Mouse (Mus musculus) liver, adult 2 months (tissue): ENCODE measurements around the gene Arl16.

Experiments used
- CTCF ChIP-seq: fragments of 200-500 bp; IDR thresholded peaks from 2 replicates; pipeline ENCODE4 v1.5.1; 2011; ENCODE audit warnings: low read depth, low read length, control low read depth
- POLR2A ChIP-seq: fragments of 200-500 bp; IDR thresholded peaks from 2 replicates; pipeline ENCODE4 v1.6.1; 2011; ENCODE audit warnings: low read length, control low read depth; ENCODE audit not compliant: insufficient read depth; ENCODE audit errors: extremely low read depth

DNA sequence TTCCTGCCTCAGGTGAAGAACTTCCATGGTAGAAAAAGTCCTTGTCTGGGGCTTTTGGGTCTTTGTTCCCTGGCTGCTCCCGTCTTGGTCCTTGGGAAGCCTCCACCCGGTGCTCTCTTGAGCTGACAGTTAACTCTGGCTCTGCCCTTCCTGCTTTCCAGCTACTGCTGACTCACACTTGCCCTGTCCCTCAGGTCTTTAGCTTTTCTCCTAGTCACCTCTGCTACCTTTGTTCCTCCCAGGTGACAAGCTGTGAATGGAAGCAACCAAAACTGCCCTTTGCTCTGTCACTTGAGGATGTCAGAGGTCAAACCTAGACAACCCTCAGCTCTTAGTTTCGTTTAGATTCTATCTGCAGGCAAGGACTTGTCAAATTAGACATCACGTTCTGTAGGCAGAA is 42.5 kb upstream of the Arl16 start:
- TF ChIP-seq CTCF (no peak), POLR2A (no peak)
